ENCODE assay signal across 8 mouse cellular contexts in the genomic region with DNA sequence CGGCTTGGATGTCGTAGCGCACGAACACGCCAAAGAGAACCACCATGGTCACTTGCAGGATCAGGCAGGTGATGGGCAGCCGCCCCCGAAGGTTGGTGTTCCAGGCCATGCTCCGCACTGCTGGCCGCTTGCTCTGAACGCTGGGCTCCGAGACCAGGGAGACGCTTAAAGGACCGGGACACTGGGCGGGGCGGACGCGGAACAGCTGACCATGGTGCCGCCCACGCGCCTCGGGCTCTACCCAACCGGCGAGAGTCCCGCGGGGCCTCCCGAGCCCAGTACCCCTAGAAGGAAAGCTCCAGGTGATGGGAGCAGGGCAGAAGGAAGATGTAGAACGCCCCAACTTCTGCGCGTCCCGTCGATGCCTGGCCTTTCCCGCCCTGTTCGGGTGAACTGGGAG. TPM values are rescaled to one million over a fixed set of nuclear protein-coding genes. Genes with fewer than 3 reads are reported as not detected.
DNase-seq lines count a peak whose midpoint lies in the region; ATAC-seq lines count a peak whose summit lies in the region.

A gene (minus strand): TSS at position 240 of the 400 bp plus-strand sequence.

- no peak for DNase-seq in liver
- no peak for DNase-seq in spleen, postnatal 36 days (ENCODE audit: low spot score in 2 of 2)
- no peak for DNase-seq in B cell, adult 2 months

- no peak within 1 kb of the TSS for H3K27ac ChIP-seq in liver, embryonic 12.5 days
- no peak within 1 kb of the TSS for H3K27ac ChIP-seq in embryonic facial prominence, embryonic 12.5 days
- H3K27ac ChIP-seq in intestine, embryonic 15.5 days: no peak within 1 kb of the TSS
- H3K27ac ChIP-seq in neural tube, embryonic 13.5 days (replicated peaks): no peak within 1 kb of the TSS

- no peaks in the 10 kb centered on the region for H3K36me3 ChIP-seq in liver, embryonic 12.5 days
- no peaks in the 10 kb centered on the region for H3K36me3 ChIP-seq in embryonic facial prominence, embryonic 12.5 days
- no peaks in the 10 kb centered on the region for H3K36me3 ChIP-seq in intestine, embryonic 15.5 days
- H3K36me3 ChIP-seq in neural tube, embryonic 13.5 days: no peaks in the 10 kb centered on the region

- no peaks in the 10 kb centered on the region for H3K9me3 ChIP-seq in liver, embryonic 12.5 days (replicated peaks)
- H3K9me3 ChIP-seq in embryonic facial prominence, embryonic 12.5 days: no peaks in the 10 kb centered on the region
- H3K9me3 ChIP-seq in intestine, embryonic 15.5 days: no peaks in the 10 kb centered on the region
- H3K9me3 ChIP-seq in neural tube, embryonic 13.5 days: no peaks in the 10 kb centered on the region

- ATAC-seq in liver, embryonic 12.5 days: no peak
- ATAC-seq in embryonic facial prominence, embryonic 12.5 days (ENCODE audit: insufficient number of reproducible peaks, insufficient read depth, low FRiP score, low TSS enrichment): no peak
- no peak for ATAC-seq in intestine, embryonic 15.5 days
- ATAC-seq in neural tube, embryonic 13.5 days (ENCODE audit: low read depth): no peak; the same call in 1 of the 2 replicates
- ATAC-seq in cerebellum, adult (ENCODE audit: insufficient number of reproducible peaks, low FRiP score, low TSS enrichment): no peak

- H3K9ac ChIP-seq in liver, embryonic 12.5 days: no peak within 1 kb of the TSS
- no peak within 1 kb of the TSS for H3K9ac ChIP-seq in embryonic facial prominence, embryonic 12.5 days
- H3K9ac ChIP-seq in intestine, embryonic 15.5 days: no peak within 1 kb of the TSS
- peak within 1 kb of the TSS; percentile 22; the same call in 1 of the 2 replicates for H3K9ac ChIP-seq in neural tube, embryonic 13.5 days

- peak within 1 kb of the TSS; percentile 17 for H3K4me3 ChIP-seq in liver, embryonic 12.5 days
- peak within 1 kb of the TSS; percentile 23 for H3K4me3 ChIP-seq in embryonic facial prominence, embryonic 12.5 days
- peak within 1 kb of the TSS; percentile 25 for H3K4me3 ChIP-seq in intestine, embryonic 15.5 days (replicated peaks)
- H3K4me3 ChIP-seq in neural tube, embryonic 13.5 days: peak within 1 kb of the TSS; percentile 27

- H3K27me3 ChIP-seq in liver, embryonic 12.5 days (replicated peaks): peaks cover 73% of the 10 kb centered on the region
- H3K27me3 ChIP-seq in embryonic facial prominence, embryonic 12.5 days: peaks cover 69% of the 10 kb centered on the region
- H3K27me3 ChIP-seq in intestine, embryonic 15.5 days (replicated peaks): peaks cover 35% of the 10 kb centered on the region
- H3K27me3 ChIP-seq in neural tube, embryonic 13.5 days: peaks cover 54% of the 10 kb centered on the region

- H3K4me1 ChIP-seq in liver, embryonic 12.5 days: no peaks in the 10 kb centered on the region
- peaks cover 5% of the 10 kb centered on the region; the same call in 1 of the 2 replicates for H3K4me1 ChIP-seq in embryonic facial prominence, embryonic 12.5 days
- H3K4me1 ChIP-seq in intestine, embryonic 15.5 days (replicated peaks): 0 out of 2 replicates have a peak, but pooled peaks cover 4% of the 10 kb centered on the region
- H3K4me1 ChIP-seq in neural tube, embryonic 13.5 days (replicated peaks): peaks cover 10% of the 10 kb centered on the region

- H3K4me2 ChIP-seq in liver, embryonic 12.5 days: peak within 1 kb of the TSS; percentile 28
- peak within 1 kb of the TSS; percentile 33 for H3K4me2 ChIP-seq in embryonic facial prominence, embryonic 12.5 days (replicated peaks)
- H3K4me2 ChIP-seq in intestine, embryonic 15.5 days (replicated peaks): peak within 1 kb of the TSS; percentile 49
- peak within 1 kb of the TSS; percentile 48 for H3K4me2 ChIP-seq in neural tube, embryonic 13.5 days

- WGBS in liver, embryonic 12.5 days (ENCODE audit: insufficient replicate concordance): 12% methylated on average over 33 of the region's 33 CpGs
- WGBS in embryonic facial prominence, embryonic 12.5 days: 8% methylated on average over 33 of the region's 33 CpGs
- 7% methylated on average over 33 of the region's 33 CpGs for WGBS in intestine, embryonic 15.5 days
- 9% methylated on average over 32 of the region's 33 CpGs for WGBS in neural tube, embryonic 13.5 days

RNA-seq across cellular contexts. Expression of the gene that starts here (rescaled TPM):
- polyA plus RNA-seq in liver, embryonic 12.5 days (2016; fragmentation: Nextera tagmentation; extraction: Ambion mirVana): not detected in 2 replicates
- polyA plus RNA-seq in embryonic facial prominence, embryonic 12.5 days (2016; fragmentation: Nextera tagmentation; extraction: Ambion mirVana): 0.10 and 0.29 TPM in 2 replicates
- polyA plus RNA-seq in intestine, embryonic 15.5 days (2015; fragmentation: Nextera tagmentation; extraction: Ambion mirVana): 0.34 TPM in 1 of 2 replicates, not detected in the other
- polyA plus RNA-seq in neural tube, embryonic 13.5 days (2015; fragmentation: Nextera tagmentation; extraction: Ambion mirVana): 3.4 and 6.8 TPM in 2 replicates
